Mouse (Mus musculus) olfactory bulb, adult 2 months (tissue): Measurements from ENCODE around the gene Slc9a5.

Source experiments
- CTCF ChIP-seq: fragments of 200-500 bp; IDR thresholded peaks from 2 replicates; pipeline ENCODE4 v1.5.1; 2012; ENCODE audit warnings: low read depth, mild to moderate bottlenecking, low read length, moderate library complexity; ENCODE audit not compliant: insufficient read depth
- POLR2A ChIP-seq: fragments of 200-500 bp; IDR thresholded peaks from 2 replicates; pipeline ENCODE4 v1.6.1; 2012; ENCODE audit warnings: mild to moderate bottlenecking, low read depth, low read length, moderate library complexity; ENCODE audit not compliant: insufficient read depth

DNA sequence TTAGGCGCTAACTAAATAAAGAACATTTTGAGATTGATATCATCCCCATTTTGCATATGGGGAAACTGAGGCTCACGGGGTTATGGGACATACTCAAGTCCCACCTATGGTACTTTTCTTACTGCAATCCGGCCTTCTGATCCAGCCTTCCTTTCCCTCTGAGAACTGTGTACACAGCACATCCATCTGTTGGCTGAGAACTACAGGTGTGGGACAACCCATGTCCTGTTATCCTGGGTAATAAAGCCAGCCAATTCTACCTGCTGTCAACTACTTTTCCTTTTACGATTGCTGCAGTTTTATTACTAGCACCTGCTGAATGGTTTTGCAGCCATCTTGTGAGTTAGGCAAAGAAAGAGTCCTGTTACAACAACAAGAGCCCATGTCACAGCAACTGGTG, 5.9 kb downstream of the Slc9a5 start:
- TF ChIP-seq POLR2A (no peak), CTCF (no peak)
